Mouse (Mus musculus) liver, adult (tissue): ENCODE measurements at regions not wholly inside any gene's neighbourhood (a gene's known extent, or its start where the extent isn't known, plus 50 kb on each side); places are given as distances from the start of the nearest gene placed in this dataset.

Experiments used
- GATA4 ChIP-seq: IDR thresholded peaks from 2 replicates; pipeline ENCODE4 v1.6.1; 2014; ENCODE audit warnings: mild to moderate bottlenecking, low read length; ENCODE audit not compliant: insufficient replicate concordance

- no peak for TF ChIP-seq GATA4
Observed at GRCm38 (mm10) chr1:75890636-75891276, 344.7 kb downstream of the Slc4a3 start.

DNA sequence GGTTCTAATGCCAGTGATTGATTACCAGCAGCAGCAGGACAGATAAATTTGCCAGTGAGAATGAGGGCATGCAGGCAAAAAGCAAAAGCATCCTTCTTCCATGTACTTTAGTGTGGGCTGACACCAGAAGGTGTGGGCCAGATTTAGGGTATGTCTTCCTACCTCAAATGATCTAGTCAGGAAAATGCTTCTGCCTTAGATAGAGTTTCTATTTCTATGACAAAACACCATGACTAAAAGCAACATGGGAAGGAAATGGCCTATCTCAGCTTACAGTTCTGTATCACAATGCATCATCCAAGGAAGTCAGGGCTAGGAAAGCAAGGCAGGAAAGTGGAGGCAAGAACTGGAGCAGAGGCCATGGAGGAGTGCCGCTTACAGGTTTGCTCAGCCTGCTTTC lies 349.5 kb downstream of the Slc4a3 start:
- TF ChIP-seq GATA4, result no peak

- no peak for TF ChIP-seq GATA4
Observed at GRCm38 (mm10) chr1:75901146-75901545, 355.1 kb downstream of the Slc4a3 start.

GRCm38 (mm10) chr1:75905699-75906470 lies 359.8 kb downstream of the Slc4a3 start:
- no peak for TF ChIP-seq GATA4

DNA sequence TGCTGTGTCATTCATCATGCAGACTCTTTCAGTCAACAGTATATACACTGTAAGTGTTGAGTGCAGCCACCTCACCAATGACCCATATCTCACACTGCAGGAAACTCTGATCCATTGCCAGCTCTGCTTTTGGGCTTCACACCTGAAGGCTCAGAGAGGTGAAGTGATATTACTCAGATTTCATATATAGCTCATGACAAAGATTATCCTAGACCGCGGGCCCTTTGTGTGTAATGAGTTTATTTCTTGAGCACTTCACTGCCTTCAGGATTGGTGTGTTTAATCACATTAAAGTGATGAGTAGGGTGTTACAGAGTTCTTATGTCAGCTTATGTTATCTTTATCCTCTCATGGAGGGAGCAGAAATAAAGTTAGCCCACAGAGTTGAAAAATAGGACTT lies 369.2 kb downstream of the Slc4a3 start:
- TF ChIP-seq GATA4, result no peak

GRCm38 (mm10) chr1:75916181-75916580 lies 370.1 kb downstream of the Slc4a3 start:
- TF ChIP-seq GATA4, result no peak

DNA sequence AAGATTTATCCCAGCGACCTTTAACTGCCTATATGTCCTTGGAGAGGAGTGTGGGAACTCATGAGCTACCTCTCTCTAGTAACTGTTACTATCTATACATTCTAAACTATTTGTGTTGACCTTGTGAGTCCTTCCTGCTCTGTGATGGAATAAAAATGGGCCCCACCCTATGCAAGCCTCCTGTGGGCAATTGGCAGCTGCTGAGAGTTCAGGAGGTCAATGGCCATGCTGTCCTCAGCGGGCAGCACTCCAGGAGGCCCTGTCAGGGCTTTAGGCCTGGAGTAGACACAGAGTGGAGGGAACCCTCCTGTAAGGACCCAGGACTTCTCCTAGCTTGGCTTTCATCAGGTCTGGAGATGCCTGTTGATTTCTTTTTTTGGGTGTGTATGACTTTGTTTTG lies 373.1 kb downstream of the Slc4a3 start:
- no peak for TF ChIP-seq GATA4

- no peak for TF ChIP-seq GATA4
Observed at GRCm38 (mm10) chr1:75925046-75925445, 379.0 kb downstream of the Slc4a3 start.

DNA sequence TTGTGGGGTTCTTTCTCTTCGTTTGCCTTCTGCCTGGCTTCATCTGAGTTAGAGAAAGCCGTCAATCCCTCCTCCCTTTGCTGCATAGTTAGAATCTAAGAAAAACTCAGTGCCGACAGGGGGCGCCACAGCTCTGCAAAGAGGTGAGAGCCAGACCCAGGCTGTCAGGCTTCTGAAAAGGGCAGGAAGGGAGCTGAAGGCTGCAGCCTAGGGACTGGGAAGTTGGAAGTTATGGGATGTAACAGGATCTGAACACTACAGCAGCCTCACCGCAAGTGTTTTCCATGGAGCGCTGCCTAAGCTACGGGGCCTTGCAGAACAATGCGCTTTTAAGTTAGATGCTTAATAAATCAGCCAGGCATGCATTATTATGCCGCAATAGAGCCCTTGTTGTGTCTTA lies 379.7 kb downstream of the Slc4a3 start:
- no peak for TF ChIP-seq GATA4

- TF ChIP-seq GATA4, result no peak
Observed at GRCm38 (mm10) chr1:75931852-75932251, 385.8 kb downstream of the Slc4a3 start.

DNA sequence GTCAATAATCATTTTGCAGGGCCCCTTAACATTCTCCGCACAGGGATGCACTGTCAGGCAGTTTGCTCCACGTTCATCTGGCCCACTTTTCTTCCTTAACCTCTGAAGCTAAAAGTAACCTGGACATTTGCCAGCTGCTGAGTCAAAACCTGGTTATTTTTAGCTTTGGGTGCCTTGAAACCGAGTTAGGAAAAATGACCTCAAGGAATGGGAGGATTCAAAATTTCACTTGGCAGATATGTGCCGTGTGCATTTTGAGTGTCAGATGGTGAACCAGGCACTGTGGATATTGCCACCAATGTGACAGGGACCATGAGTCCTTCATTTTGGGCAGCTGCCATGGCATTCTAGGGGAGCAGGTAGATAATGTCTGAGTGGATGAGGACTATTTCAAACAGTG lies 387.8 kb downstream of the Slc4a3 start:
- TF ChIP-seq GATA4, result no peak

DNA sequence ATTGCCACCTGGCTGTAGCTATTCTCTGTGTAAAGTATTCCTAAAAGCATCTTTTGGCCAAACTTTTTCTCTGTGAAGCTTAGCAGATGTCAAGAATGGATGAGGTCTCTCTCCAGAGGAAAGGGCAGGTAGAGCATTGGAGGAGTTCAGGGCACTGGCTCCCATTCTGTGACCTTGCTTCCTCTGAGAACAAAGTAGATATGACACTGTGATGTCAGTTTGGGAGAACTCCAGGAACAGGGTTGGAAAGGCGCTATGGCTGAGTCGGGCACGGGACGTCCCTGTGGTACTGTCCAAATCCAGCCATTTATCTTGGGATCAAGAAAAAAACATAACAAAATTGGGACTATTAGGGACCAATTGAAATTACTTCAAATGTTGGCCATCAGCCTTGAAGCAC lies 388.7 kb downstream of the Slc4a3 start:
- TF ChIP-seq GATA4, result no peak

GRCm38 (mm10) chr1:75935866-75936265 lies 389.8 kb downstream of the Slc4a3 start:
- TF ChIP-seq GATA4, result no peak

DNA sequence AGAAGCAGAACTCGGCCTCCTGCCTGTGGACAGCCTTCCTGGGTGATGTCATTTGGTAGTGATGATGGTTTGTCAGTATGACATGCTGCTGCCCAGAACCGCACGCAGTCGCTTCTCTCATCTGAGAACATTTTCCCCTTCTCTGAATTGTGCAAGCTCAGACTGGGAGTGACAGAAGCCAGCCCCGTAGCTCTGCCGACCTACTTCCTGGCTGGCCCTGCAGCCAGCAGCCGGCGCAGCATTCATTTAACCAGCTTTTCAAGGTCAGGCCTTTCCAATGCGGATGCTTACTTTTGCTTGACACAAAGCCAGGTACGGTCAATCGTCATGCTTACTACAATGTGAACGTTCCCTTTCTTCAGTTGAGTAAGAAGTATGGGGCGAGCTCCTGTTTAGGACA lies 390.5 kb downstream of the Slc4a3 start:
- no peak for TF ChIP-seq GATA4

DNA sequence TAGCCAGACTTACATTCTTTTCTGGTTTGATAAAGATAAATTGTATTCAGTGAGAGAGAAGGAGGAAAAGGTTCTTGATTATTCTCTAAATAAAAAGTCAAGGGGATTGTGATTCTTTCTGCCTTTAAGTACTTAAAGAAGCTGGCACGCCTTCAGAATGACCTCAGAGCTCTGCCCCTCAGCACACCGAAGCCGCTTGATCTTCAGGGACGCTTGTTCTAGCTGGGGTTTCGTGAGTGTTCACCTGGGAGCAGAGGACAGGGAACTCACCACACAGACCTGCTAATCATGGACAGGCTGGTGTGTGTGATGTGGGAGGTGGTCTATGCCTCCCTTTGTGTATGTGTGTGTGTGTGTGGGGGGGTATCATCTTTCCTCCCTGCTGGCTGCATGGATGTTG lies 391.3 kb downstream of the Slc4a3 start:
- no peak for TF ChIP-seq GATA4

GRCm38 (mm10) chr1:75946290-75946839 lies 400.3 kb downstream of the Slc4a3 start:
- TF ChIP-seq GATA4, result no peak
